Mouse (Mus musculus) liver, adult 2 months (tissue): ENCODE measurements around the gene Krt83.

Experiments used
- CTCF ChIP-seq: fragments of 200-500 bp; IDR thresholded peaks from 2 replicates; pipeline ENCODE4 v1.5.1; 2011; ENCODE audit warnings: low read depth, low read length, control low read depth
- POLR2A ChIP-seq: fragments of 200-500 bp; IDR thresholded peaks from 2 replicates; pipeline ENCODE4 v1.6.1; 2011; ENCODE audit warnings: low read length, control low read depth; ENCODE audit not compliant: insufficient read depth; ENCODE audit errors: extremely low read depth

- TF ChIP-seq POLR2A (no peak), CTCF (no peak)
These were observed at the start of gene Krt83 for GRCm38 (mm10) chr15:101491431-101491830.
